Mouse (Mus musculus): ENCODE data around the gene Trim71. TPM values are rescaled to one million over a fixed set of nuclear protein-coding genes. Genes with fewer than 3 reads are reported as not detected.

The Trim71 gene
- polyA plus RNA-seq, 1 experiment from 2014 or later, result 0.46 TPM

DNA sequence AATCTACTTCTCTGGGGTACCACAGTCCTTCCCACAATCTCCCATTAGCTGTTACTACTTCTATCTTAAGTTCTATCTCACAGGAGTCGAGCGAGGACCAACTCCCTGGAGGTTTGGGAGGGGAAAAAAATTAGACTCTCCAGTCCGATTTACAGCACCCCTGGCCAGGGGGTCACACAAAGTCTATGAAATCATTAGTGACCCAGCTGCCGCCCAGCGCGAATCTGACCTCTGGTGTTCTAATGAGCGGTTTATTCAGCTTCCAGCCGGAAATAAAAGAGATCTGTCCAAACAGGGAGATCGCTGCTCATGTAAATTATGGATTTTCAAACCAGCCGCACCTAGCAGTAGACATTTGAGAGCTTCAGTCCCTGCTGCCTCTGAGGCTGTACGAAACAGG is 32.9 kb downstream of the Trim71 start:
- H3K4me2 ChIP-seq (ENCODE audit: low read length), result peak overlapping the region; percentile 21
- H3K27me3 ChIP-seq (ENCODE audit: insufficient read depth, low read length), result no peaks in the 10 kb centered on the region
- no peak overlapping the region for H3K27ac ChIP-seq
- no peaks in the 10 kb centered on the region for H3K9me3 ChIP-seq (replicated peaks; ENCODE audit: low read length)
- no peak for ATAC-seq (replicated peaks; ENCODE audit: low FRiP score, low read depth)
- H3K36me3 ChIP-seq (ENCODE audit: insufficient read depth, low read length), result no peaks in the 10 kb centered on the region
- H3K4me3 ChIP-seq (replicated peaks; ENCODE audit: low read depth, low read length), result no peak overlapping the region
- peak; percentile 53 for DNase-seq (ENCODE audit: low spot score)
- no peak for TF ChIP-seq CTCF (IDR thresholded peaks at IDR 0.05; ENCODE audit: low read depth)
- peaks cover 26% of the 10 kb centered on the region for H3K4me1 ChIP-seq (replicated peaks; ENCODE audit: insufficient read depth, low read length)
- whole genome bisulfite sequencing, result 8% methylated on average over 11 of the region's 11 CpGs
- no peak overlapping the region for H3K9ac ChIP-seq (ENCODE audit: low read depth, low read length)

DNA sequence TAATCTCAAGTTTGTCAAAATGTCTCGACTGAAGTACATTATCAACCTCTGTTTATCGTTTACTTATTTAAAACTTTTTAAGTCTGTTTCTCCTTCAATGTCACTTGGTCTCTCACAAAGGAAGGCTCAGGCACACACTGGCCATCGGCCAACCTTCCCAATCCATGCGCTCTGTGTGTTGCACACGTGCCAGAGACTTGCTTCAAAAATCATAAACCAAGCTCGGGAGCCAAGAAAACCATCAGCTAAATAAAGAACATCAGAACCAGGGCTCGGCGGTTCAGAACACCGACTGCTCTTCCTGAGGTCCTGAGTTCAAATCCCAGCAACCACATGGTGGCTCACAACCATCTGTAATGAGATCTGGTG is 35.5 kb downstream of the Trim71 start:
- Histone ChIP-seq H3K27ac (peak overlapping the region; percentile 9; the same call in 1 of the 2 replicates), H3K36me3 (ENCODE audit: insufficient read depth, low read length) (no peaks in the 10 kb centered on the region), H3K9ac (ENCODE audit: low read depth, low read length) (no peak overlapping the region), H3K4me3 (replicated peaks; ENCODE audit: low read depth, low read length) (no peak overlapping the region), H3K9me3 (replicated peaks; ENCODE audit: low read length) (no peaks in the 10 kb centered on the region), H3K4me2 (ENCODE audit: low read length) (no peak overlapping the region), H3K27me3 (ENCODE audit: insufficient read depth, low read length) (no peaks in the 10 kb centered on the region), H3K4me1 (replicated peaks; ENCODE audit: insufficient read depth, low read length) (peaks cover 29% of the 10 kb centered on the region)
- TF ChIP-seq CTCF (IDR thresholded peaks at IDR 0.05; ENCODE audit: low read depth), result no peak
- DNase-seq (ENCODE audit: low spot score) (peak; percentile 40), ATAC-seq (replicated peaks; ENCODE audit: low FRiP score, low read depth) (no peak)
- WGBS, result 49% methylated on average over 9 of the region's 9 CpGs

DNA sequence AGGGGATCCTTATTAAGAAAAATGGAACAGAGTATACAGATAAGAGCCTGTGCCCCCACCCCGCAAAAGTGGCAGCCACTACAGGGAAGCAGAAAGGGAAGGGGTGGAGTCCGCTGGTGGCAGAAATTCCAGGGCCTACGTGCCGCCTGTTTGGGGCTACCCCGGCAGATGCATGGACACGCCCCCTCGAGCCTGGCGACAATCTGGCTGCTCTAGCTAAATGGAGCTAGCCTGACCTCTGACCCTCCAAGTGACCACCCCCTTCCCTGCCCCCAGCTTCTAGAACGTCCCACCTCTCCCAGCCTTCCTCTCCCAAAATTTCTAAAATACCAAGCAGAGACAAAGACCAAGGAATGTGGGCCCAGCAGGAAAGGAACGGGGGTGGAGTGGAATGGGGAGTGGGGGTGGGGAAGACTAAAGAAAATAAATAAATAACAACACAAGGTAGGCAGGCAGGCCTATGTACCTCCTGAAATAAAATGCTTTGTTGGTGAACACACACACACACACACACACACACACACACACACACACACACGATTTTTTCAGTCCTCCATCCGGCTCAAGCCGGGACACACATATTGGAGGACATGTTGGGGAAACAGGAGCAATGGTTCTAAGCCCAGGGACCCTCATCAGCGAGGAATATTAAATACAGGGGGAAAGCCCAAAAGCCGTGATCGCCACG is 36.0 kb downstream of the Trim71 start:
- peak overlapping the region; percentile 9; the same call in 1 of the 2 replicates for H3K27ac ChIP-seq
- 26% methylated on average over 17 of the region's 17 CpGs for WGBS
- no peaks in the 10 kb centered on the region for H3K36me3 ChIP-seq (ENCODE audit: insufficient read depth, low read length)
- peak; percentile 80 for DNase-seq (ENCODE audit: low spot score)
- TF ChIP-seq CTCF (IDR thresholded peaks at IDR 0.05; ENCODE audit: low read depth), result no peak
- H3K4me1 ChIP-seq (replicated peaks; ENCODE audit: insufficient read depth, low read length), result peaks cover 29% of the 10 kb centered on the region
- ATAC-seq (replicated peaks; ENCODE audit: low FRiP score, low read depth), result peak; percentile 53
- no peak overlapping the region for H3K9ac ChIP-seq (ENCODE audit: low read depth, low read length)
- no peak overlapping the region for H3K4me3 ChIP-seq (replicated peaks; ENCODE audit: low read depth, low read length)
- H3K4me2 ChIP-seq (ENCODE audit: low read length), result peak overlapping the region; percentile 37
- H3K9me3 ChIP-seq (replicated peaks; ENCODE audit: low read length), result no peaks in the 10 kb centered on the region
- no peaks in the 10 kb centered on the region for H3K27me3 ChIP-seq (ENCODE audit: insufficient read depth, low read length)

DNA sequence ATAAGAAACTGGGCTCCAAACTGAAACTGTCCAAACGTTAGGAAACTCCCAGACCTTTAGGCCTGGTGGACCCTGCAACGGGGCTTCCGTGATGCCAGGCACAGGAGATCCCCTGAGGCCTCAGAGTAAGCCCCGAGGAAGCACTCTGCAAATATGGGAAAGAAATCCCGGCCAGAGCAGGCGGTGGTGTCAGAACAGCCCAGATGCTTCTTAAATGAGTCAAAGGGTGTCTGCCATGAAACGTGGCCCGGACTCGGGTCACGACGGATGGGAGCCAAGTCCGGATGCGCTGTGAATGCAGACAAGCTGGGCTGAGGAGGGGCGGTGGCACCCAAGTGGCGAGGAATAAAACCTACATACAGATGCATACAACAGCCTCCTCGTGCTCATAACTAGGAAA is 37.1 kb downstream of the Trim71 start:
- Histone ChIP-seq H3K4me2 (ENCODE audit: low read length) (peak overlapping the region; percentile 37), H3K27me3 (ENCODE audit: insufficient read depth, low read length) (no peaks in the 10 kb centered on the region), H3K9ac (ENCODE audit: low read depth, low read length) (0 out of 2 replicates have a peak overlapping the region, but pooled peaks have one; percentile 27), H3K9me3 (replicated peaks; ENCODE audit: low read length) (no peaks in the 10 kb centered on the region), H3K27ac (peak overlapping the region; percentile 72), H3K4me1 (replicated peaks; ENCODE audit: insufficient read depth, low read length) (peaks cover 29% of the 10 kb centered on the region), H3K36me3 (ENCODE audit: insufficient read depth, low read length) (no peaks in the 10 kb centered on the region), H3K4me3 (replicated peaks; ENCODE audit: low read depth, low read length) (no peak overlapping the region)
- no peak for TF ChIP-seq CTCF (IDR thresholded peaks at IDR 0.05; ENCODE audit: low read depth)
- 5% methylated on average over 16 of the region's 16 CpGs for WGBS
- ATAC-seq (replicated peaks; ENCODE audit: low FRiP score, low read depth) (no peak), DNase-seq (ENCODE audit: low spot score) (peak; percentile 79)

DNA sequence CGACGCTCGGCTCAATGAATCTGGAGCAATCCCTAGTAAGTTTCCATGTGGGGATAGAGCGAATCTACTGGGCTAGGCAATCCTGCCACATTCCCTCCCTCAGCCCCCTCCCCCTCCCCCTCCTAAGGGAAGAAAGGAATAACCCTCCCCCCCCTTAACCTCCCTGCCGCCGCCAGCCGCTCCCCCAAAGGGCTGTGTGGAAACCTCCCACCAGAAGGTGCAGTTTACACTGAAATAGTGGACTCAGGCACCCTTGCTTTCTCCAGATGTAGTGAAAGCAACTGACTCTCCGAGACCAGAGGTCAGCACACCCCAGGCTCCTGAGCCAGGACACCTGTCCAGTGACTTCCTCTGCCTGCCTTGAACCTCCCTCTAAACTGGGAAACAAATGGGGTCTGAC is 37.6 kb downstream of the Trim71 start:
- H3K4me3 ChIP-seq (replicated peaks; ENCODE audit: low read depth, low read length), result no peak overlapping the region
- peaks cover 28% of the 10 kb centered on the region for H3K4me1 ChIP-seq (replicated peaks; ENCODE audit: insufficient read depth, low read length)
- DNase-seq (ENCODE audit: low spot score), result peak; percentile 68
- no peaks in the 10 kb centered on the region for H3K9me3 ChIP-seq (replicated peaks; ENCODE audit: low read length)
- H3K4me2 ChIP-seq (ENCODE audit: low read length), result peak overlapping the region; percentile 37
- peak overlapping the region; percentile 72 for H3K27ac ChIP-seq
- WGBS, result 18% methylated on average over 8 of the region's 8 CpGs
- H3K9ac ChIP-seq (ENCODE audit: low read depth, low read length), result 0 out of 2 replicates have a peak overlapping the region, but pooled peaks have one; percentile 27
- no peaks in the 10 kb centered on the region for H3K36me3 ChIP-seq (ENCODE audit: insufficient read depth, low read length)
- no peak for TF ChIP-seq CTCF (IDR thresholded peaks at IDR 0.05; ENCODE audit: low read depth)
- H3K27me3 ChIP-seq (ENCODE audit: insufficient read depth, low read length), result no peaks in the 10 kb centered on the region
- ATAC-seq (replicated peaks; ENCODE audit: low FRiP score, low read depth), result no peak

DNA sequence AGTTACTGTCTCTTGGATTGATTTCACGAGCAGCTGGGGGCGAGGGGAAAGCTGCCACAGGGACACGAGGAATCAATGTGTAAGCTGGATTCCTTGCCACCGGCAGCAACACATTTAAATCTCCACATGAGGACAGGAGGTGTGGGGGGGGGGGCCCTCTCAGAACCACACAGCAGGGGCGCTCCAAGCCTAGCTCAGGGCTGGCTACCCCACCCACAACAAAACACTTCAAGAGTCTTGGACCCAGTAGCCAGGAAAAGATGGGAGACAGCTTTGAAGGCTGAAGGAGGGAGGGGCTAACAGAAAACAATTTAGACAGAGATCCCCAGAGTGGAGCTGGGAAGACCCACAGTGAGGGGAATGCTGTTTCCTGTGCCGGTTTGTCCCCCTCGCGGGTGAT is 38.3 kb downstream of the Trim71 start:
- no peak overlapping the region for H3K9ac ChIP-seq (ENCODE audit: low read depth, low read length)
- no peaks in the 10 kb centered on the region for H3K36me3 ChIP-seq (ENCODE audit: insufficient read depth, low read length)
- no peaks in the 10 kb centered on the region for H3K27me3 ChIP-seq (ENCODE audit: insufficient read depth, low read length)
- no peak for ATAC-seq (replicated peaks; ENCODE audit: low FRiP score, low read depth)
- 0 out of 2 replicates have a peak, but pooled peaks have one; percentile 2 for TF ChIP-seq CTCF (IDR thresholded peaks at IDR 0.05; ENCODE audit: low read depth)
- H3K4me2 ChIP-seq (ENCODE audit: low read length), result 0 out of 2 replicates have a peak overlapping the region, but pooled peaks have one; percentile 4
- H3K27ac ChIP-seq, result no peak overlapping the region
- WGBS, result 16% methylated on average over 8 of the region's 8 CpGs
- peak; percentile 44 for DNase-seq (ENCODE audit: low spot score)
- H3K9me3 ChIP-seq (replicated peaks; ENCODE audit: low read length), result no peaks in the 10 kb centered on the region
- peaks cover 21% of the 10 kb centered on the region for H3K4me1 ChIP-seq (replicated peaks; ENCODE audit: insufficient read depth, low read length)
- no peak overlapping the region for H3K4me3 ChIP-seq (replicated peaks; ENCODE audit: low read depth, low read length)
